Mouse (Mus musculus) forebrain, postnatal 0 days (tissue): ENCODE measurements around the gene Mylk3. TPM values are rescaled to one million over a fixed set of nuclear protein-coding genes. Genes with fewer than 3 reads are reported as not detected.
A peak's percentile ranks its signal among the peaks of the same experiment; 100 is the strongest.

Experiments
- ATAC-seq: fragments of 200-750 bp; cut with Nextera tagmentation; 2 replicates; pipeline ENCODE4 v1.8.0; 2017; ENCODE audit warnings: mild to moderate bottlenecking, moderate library complexity
- DNase-seq: peaks from one replicate; pipeline ENCODE4 v3.0.0-alpha.2; 2015
- H3K27ac ChIP-seq: fragments of 300-500 bp; sonication (generic); 2 replicates; pipeline ENCODE4 v1.5.1; 2014; ENCODE audit warnings: low read depth, mild to moderate bottlenecking, antibody characterized with exemption, low read length, moderate library complexity, mixed read lengths
- H3K27me3 ChIP-seq: fragments of 300-500 bp; sonication (generic); 2 replicates; pipeline ENCODE4 v1.6.1; 2014; ENCODE audit warnings: mild to moderate bottlenecking, low read length, mixed read lengths; ENCODE audit not compliant: insufficient read depth
- H3K36me3 ChIP-seq: fragments of 300-500 bp; sonication (generic); 2 replicates; pipeline ENCODE4 v1.6.1; 2014; ENCODE audit warnings: mild to moderate bottlenecking, moderate library complexity; ENCODE audit not compliant: insufficient read depth
- H3K4me1 ChIP-seq: fragments of 300-500 bp; sonication (generic); 2 replicates; pipeline ENCODE4 v1.6.1; 2014; ENCODE audit warnings: antibody characterized with exemption; ENCODE audit not compliant: insufficient read depth
- H3K4me2 ChIP-seq: fragments of 300-500 bp; sonication (generic); 2 replicates; pipeline ENCODE4 v1.6.1; 2014; ENCODE audit warnings: low read depth, mild to moderate bottlenecking, moderate library complexity
- H3K4me3 ChIP-seq: fragments of 300-500 bp; sonication (generic); 2 replicates; pipeline ENCODE4 v1.5.1; 2014; ENCODE audit warnings: low read depth, low read length, mixed read lengths
- H3K9ac ChIP-seq: fragments of 300-500 bp; sonication (generic); 2 replicates; pipeline ENCODE4 v1.6.1; 2014; ENCODE audit warnings: mild to moderate bottlenecking
- H3K9me3 ChIP-seq: fragments of 300-500 bp; sonication (generic); 2 replicates; pipeline ENCODE4 v1.6.1; 2016; ENCODE audit warnings: low read length
- CTCF ChIP-seq: sonication (generic); IDR thresholded peaks from 2 replicates; pipeline ENCODE4 v1.5.1; 2016; ENCODE audit warnings: antibody characterized with exemption, control low read depth, low read depth
- WGBS: fragments of 180-500 bp; shearing (Covaris S2); extraction: QIAGEN DNeasy Blood & Tissue Kit; methylation state at CpG from one replicate; pipeline ENCODE4 v1.1.7; 2014; 5-methylcytosine and 5-hydroxymethylcytosine counted together
- polyA plus RNA-seq: library from polyadenylated mRNA; unstranded; fragments of >200 nt; fragmentation: Nextera tagmentation; extraction: Ambion mirVana; gene quantifications from 2 replicates; pipeline ENCODE4 v1.2.1, GENCODE M21; 2015
- total RNA-seq: library from RNA; depleted of rRNA; stranded (reverse); fragments of >200 nt; gene quantifications from 2 replicates; pipeline ENCODE4 v1.2.3, GENCODE M21; 2014

Gene Mylk3
- total and polyA plus RNA-seq, 2 experiments from 2014 or later, result 0.21 to 0.67 TPM

GRCm38 (mm10) chr8:85353287-85353686, 32.9 kb downstream of the Mylk3 start:
- DNase-seq, result no peak
- 85% methylated on average over 4 of the region's 4 CpGs for WGBS
- no peak overlapping the region for H3K9ac ChIP-seq
- H3K4me1 ChIP-seq, result no peaks in the 10 kb centered on the region
- TF ChIP-seq CTCF, result no peak
- no peaks in the 10 kb centered on the region for H3K27me3 ChIP-seq
- no peak overlapping the region for H3K4me3 ChIP-seq
- no peak for ATAC-seq
- no peaks in the 10 kb centered on the region for H3K36me3 ChIP-seq
- no peak overlapping the region for H3K27ac ChIP-seq
- no peaks in the 10 kb centered on the region for H3K9me3 ChIP-seq
- H3K4me2 ChIP-seq, result no peak overlapping the region

- Histone ChIP-seq H3K9ac (no peak overlapping the region), H3K9me3 (no peaks in the 10 kb centered on the region), H3K27me3 (no peaks in the 10 kb centered on the region), H3K27ac (no peak overlapping the region), H3K4me2 (no peak overlapping the region), H3K4me3 (no peak overlapping the region), H3K36me3 (no peaks in the 10 kb centered on the region), H3K4me1 (no peaks in the 10 kb centered on the region)
- peak; percentile 1 for DNase-seq
- no peak for TF ChIP-seq CTCF
- WGBS, result 67% methylated on average over 5 of the region's 5 CpGs
- ATAC-seq, result no peak
These were observed 46.1 kb downstream of the Mylk3 start for GRCm38 (mm10) chr8:85339871-85340573.

- Histone ChIP-seq H3K9ac (no peak overlapping the region), H3K4me2 (no peak overlapping the region), H3K36me3 (no peaks in the 10 kb centered on the region), H3K27ac (no peak overlapping the region), H3K4me1 (no peaks in the 10 kb centered on the region), H3K9me3 (no peaks in the 10 kb centered on the region), H3K27me3 (no peaks in the 10 kb centered on the region), H3K4me3 (no peak overlapping the region)
- DNase-seq, result no peak
- ATAC-seq, result no peak
- TF ChIP-seq CTCF, result no peak
- WGBS, result 84% methylated on average over 4 of the region's 4 CpGs
These were observed 48.5 kb downstream of the Mylk3 start for GRCm38 (mm10) chr8:85337681-85338080.

- no peaks in the 10 kb centered on the region for H3K27me3 ChIP-seq
- no peak for TF ChIP-seq CTCF
- H3K36me3 ChIP-seq, result no peaks in the 10 kb centered on the region
- DNase-seq (no peak), ATAC-seq (no peak)
- 82% methylated on average over 6 of the region's 6 CpGs for WGBS
- H3K4me1 ChIP-seq, result no peaks in the 10 kb centered on the region
- no peaks in the 10 kb centered on the region for H3K9me3 ChIP-seq
- no peak overlapping the region for H3K4me3 ChIP-seq
- no peak overlapping the region for H3K4me2 ChIP-seq
- H3K9ac ChIP-seq, result no peak overlapping the region
- no peak overlapping the region for H3K27ac ChIP-seq
These were observed 49.8 kb downstream of the Mylk3 start for GRCm38 (mm10) chr8:85336211-85336933.

- no peaks in the 10 kb centered on the region for H3K9me3 ChIP-seq
- no peaks in the 10 kb centered on the region for H3K27me3 ChIP-seq
- H3K4me3 ChIP-seq, result no peak overlapping the region
- no peak overlapping the region for H3K27ac ChIP-seq
- TF ChIP-seq CTCF, result no peak
- no peaks in the 10 kb centered on the region for H3K36me3 ChIP-seq
- H3K9ac ChIP-seq, result no peak overlapping the region
- H3K4me1 ChIP-seq, result no peaks in the 10 kb centered on the region
- DNase-seq (no peak), ATAC-seq (no peak)
- H3K4me2 ChIP-seq, result no peak overlapping the region
These were observed 51.0 kb downstream of the Mylk3 start for GRCm38 (mm10) chr8:85335105-85335504.

- H3K27ac ChIP-seq, result no peak overlapping the region
- H3K4me3 ChIP-seq, result no peak overlapping the region
- no peak overlapping the region for H3K4me2 ChIP-seq
- no peaks in the 10 kb centered on the region for H3K9me3 ChIP-seq
- ATAC-seq, result no peak
- H3K9ac ChIP-seq, result no peak overlapping the region
- TF ChIP-seq CTCF, result no peak
- no peaks in the 10 kb centered on the region for H3K27me3 ChIP-seq
- no peaks in the 10 kb centered on the region for H3K36me3 ChIP-seq
- no peak for DNase-seq
- 82% methylated on average over 1 of the region's 1 CpGs for WGBS
- no peaks in the 10 kb centered on the region for H3K4me1 ChIP-seq
These were observed 56.6 kb downstream of the Mylk3 start for GRCm38 (mm10) chr8:85329506-85329905.

GRCm38 (mm10) chr8:85327036-85327435, 59.1 kb downstream of the Mylk3 start:
- H3K9ac ChIP-seq, result no peak overlapping the region
- H3K27me3 ChIP-seq, result no peaks in the 10 kb centered on the region
- 83% methylated on average over 9 of the region's 9 CpGs for WGBS
- H3K4me1 ChIP-seq, result no peaks in the 10 kb centered on the region
- no peak for TF ChIP-seq CTCF
- no peak overlapping the region for H3K4me3 ChIP-seq
- no peaks in the 10 kb centered on the region for H3K36me3 ChIP-seq
- H3K27ac ChIP-seq, result no peak overlapping the region
- DNase-seq, result no peak
- no peaks in the 10 kb centered on the region for H3K9me3 ChIP-seq
- H3K4me2 ChIP-seq, result no peak overlapping the region
- ATAC-seq, result no peak
